In the genomic region with DNA sequence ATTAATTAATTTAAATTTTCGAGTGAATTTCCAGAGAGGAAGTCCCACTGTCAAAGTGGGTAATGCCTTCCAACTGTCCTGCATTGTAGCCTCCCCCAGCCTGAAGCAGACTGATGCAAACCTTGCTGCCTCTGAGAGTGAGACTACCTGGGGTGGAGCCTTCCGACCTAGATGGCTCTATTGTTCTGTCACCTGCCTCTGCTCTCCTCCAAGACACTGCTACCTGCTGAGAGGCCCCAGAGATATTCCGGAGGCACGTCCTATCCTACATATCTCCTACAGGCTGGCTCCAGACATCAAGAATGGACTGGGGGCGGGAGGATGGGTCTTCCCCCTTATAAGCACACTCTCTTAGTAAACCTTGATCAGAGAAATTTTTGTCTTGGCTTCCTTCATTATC, we compare ENCODE assay signal across 19 mouse cellular contexts.
"Had no signal": no experiment of that assay in that cellular context is flagged by ENCODE, and none has a peak within 500 bp of the region (broad histone marks: within the 10 kb centered on the region; RNA-seq: fewer than 3 reads in every experiment).

No protein-coding gene starts in this region.

- H3K4me1 ChIP-seq: lung, embryonic 15.5 days; neural tube, embryonic 13.5 days; neural tube, embryonic 15.5 days had no signal

- H3K27me3 ChIP-seq: lung, embryonic 15.5 days; neural tube, embryonic 13.5 days; neural tube, embryonic 15.5 days had no signal

- H3K4me3 ChIP-seq: lung, embryonic 15.5 days; midbrain, embryonic 10.5 days; myocyte; neural tube, embryonic 13.5 days; neural tube, embryonic 15.5 days had no signal

- DNase-seq: liver, postnatal 0 days; lung, adult 2 months; lung, postnatal 14 days; lung, postnatal 4 days; midbrain, embryonic 14.5 days; right cerebral cortex, adult 18-20 months; right cerebral cortex, postnatal 25 days; right cerebral cortex, postnatal 4 days; spleen, adult 18-20 months; thymus, adult 18-20 months; thymus, postnatal 14 days; thymus, postnatal 36 days had no signal

- H3K27ac ChIP-seq: lung, embryonic 15.5 days; midbrain, embryonic 10.5 days; neural tube, embryonic 13.5 days; neural tube, embryonic 15.5 days had no signal

- H3K4me2 ChIP-seq: lung, embryonic 15.5 days; neural tube, embryonic 13.5 days; neural tube, embryonic 15.5 days had no signal

- H3K9me3 ChIP-seq: lung, embryonic 15.5 days; neural tube, embryonic 13.5 days; neural tube, embryonic 15.5 days had no signal

- H3K9ac ChIP-seq: liver, postnatal 0 days; lung, embryonic 15.5 days; neural tube, embryonic 13.5 days; neural tube, embryonic 15.5 days had no signal

- ATAC-seq: liver, postnatal 0 days; lung, postnatal 0 days; midbrain, embryonic 16.5 days had no signal
